Mouse (Mus musculus): ENCODE measurements at regions not wholly inside any gene's neighbourhood (a gene's known extent, or its start where the extent isn't known, plus 50 kb on each side); places are given as distances from the start of the nearest gene placed in this dataset.

DNA sequence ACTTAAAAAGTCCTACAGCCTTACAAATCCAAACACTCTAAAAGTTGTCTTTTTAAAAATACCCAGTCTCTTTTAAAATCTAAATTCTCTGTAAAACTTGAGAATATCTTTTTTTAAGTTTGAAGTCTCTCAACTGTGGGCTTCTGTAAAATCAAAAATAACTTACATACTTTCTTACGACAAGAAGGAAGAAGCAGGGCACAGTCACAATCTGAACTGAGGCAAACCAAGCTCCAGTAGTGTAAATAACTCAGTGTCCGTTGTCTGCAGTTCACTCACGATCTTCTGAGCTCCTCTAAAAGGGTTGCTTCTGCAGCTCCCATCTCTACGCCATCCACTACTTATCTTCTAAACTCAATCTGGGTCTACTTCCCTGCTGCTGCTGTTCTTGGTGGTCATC, 512.5 kb downstream of the Pdcd6ip start:
- Histone ChIP-seq H3K4me3 (replicated peaks; ENCODE audit: low read depth, low read length) (no peak overlapping the region), H3K9me3 (ENCODE audit: control insufficient read depth, low read length) (no peaks in the 10 kb centered on the region), H3K4me1 (ENCODE audit: control insufficient read depth, insufficient read depth, low read length) (no peaks in the 10 kb centered on the region), H3K9ac (replicated peaks; ENCODE audit: low read length) (no peak overlapping the region), H3K27ac (replicated peaks; ENCODE audit: low read depth, low read length) (no peak overlapping the region), H3K27me3 (ENCODE audit: control insufficient read depth, insufficient read depth, low read length) (no peaks in the 10 kb centered on the region), H3K4me2 (ENCODE audit: low read length) (no peak overlapping the region), H3K36me3 (ENCODE audit: control insufficient read depth, insufficient read depth, low read length) (no peaks in the 10 kb centered on the region)
- 93% methylated on average over 4 of the region's 4 CpGs for WGBS
- no peak for DNase-seq
- no peak for ATAC-seq (ENCODE audit: low FRiP score, low TSS enrichment)

DNA sequence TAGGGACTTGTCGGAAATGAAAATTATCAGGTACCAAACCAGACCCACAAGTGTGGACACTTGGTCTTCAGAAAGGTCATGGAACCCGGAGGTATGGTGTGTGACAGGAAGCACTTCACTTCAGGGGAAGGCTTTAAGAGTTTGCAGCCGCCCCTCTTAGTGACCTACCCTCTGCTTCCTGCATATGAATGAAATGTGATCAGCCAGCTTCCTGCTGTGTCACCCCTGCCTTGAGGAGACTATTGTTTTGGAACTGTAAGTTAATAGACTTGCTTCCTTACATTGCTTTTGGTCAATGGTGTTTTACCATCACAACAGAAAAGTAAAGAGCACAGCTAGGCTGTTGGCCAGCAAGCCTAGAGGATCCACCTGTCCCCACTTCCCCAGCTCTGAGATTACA, 515.3 kb downstream of the Pdcd6ip start:
- no peak overlapping the region for H3K4me3 ChIP-seq (replicated peaks; ENCODE audit: low read depth, low read length)
- no peaks in the 10 kb centered on the region for H3K9me3 ChIP-seq (ENCODE audit: control insufficient read depth, low read length)
- no peaks in the 10 kb centered on the region for H3K36me3 ChIP-seq (ENCODE audit: control insufficient read depth, insufficient read depth, low read length)
- H3K27me3 ChIP-seq (ENCODE audit: control insufficient read depth, insufficient read depth, low read length): no peaks in the 10 kb centered on the region
- no peaks in the 10 kb centered on the region for H3K4me1 ChIP-seq (ENCODE audit: control insufficient read depth, insufficient read depth, low read length)
- 67% methylated on average over 3 of the region's 3 CpGs for WGBS
- ATAC-seq (ENCODE audit: low FRiP score, low TSS enrichment) (no peak), DNase-seq (no peak)
- no peak overlapping the region for H3K27ac ChIP-seq (replicated peaks; ENCODE audit: low read depth, low read length)
- H3K9ac ChIP-seq (replicated peaks; ENCODE audit: low read length): no peak overlapping the region
- no peak overlapping the region for H3K4me2 ChIP-seq (ENCODE audit: low read length)

DNA sequence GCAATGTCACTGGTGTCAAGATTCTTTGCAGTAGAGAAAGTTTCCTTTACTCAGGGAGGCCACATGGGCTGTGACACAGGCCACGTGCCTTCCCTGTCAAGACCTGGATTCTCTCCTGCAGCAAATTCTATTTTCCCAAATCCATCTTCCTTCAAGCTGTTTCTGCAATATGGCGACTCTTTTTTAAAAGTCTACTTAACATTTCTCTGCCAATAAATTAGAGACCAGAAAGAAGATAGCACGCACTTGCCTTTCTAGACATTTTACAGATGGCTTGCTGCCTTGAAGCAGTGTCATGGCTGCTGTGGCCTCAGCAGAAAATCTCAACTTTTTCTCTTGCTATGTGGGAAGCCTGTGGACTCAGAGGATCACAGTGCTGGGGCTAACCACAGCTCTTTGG, 516.9 kb downstream of the Pdcd6ip start:
- no peaks in the 10 kb centered on the region for H3K36me3 ChIP-seq (ENCODE audit: control insufficient read depth, insufficient read depth, low read length)
- ATAC-seq (ENCODE audit: low FRiP score, low TSS enrichment): no peak
- H3K27ac ChIP-seq (replicated peaks; ENCODE audit: low read depth, low read length): no peak overlapping the region
- no peak overlapping the region for H3K4me3 ChIP-seq (replicated peaks; ENCODE audit: low read depth, low read length)
- H3K4me2 ChIP-seq (ENCODE audit: low read length): no peak overlapping the region
- WGBS: 94% methylated on average over 3 of the region's 3 CpGs
- H3K27me3 ChIP-seq (ENCODE audit: control insufficient read depth, insufficient read depth, low read length): no peaks in the 10 kb centered on the region
- no peaks in the 10 kb centered on the region for H3K9me3 ChIP-seq (ENCODE audit: control insufficient read depth, low read length)
- no peak for DNase-seq
- H3K9ac ChIP-seq (replicated peaks; ENCODE audit: low read length): no peak overlapping the region
- H3K4me1 ChIP-seq (ENCODE audit: control insufficient read depth, insufficient read depth, low read length): no peaks in the 10 kb centered on the region

DNA sequence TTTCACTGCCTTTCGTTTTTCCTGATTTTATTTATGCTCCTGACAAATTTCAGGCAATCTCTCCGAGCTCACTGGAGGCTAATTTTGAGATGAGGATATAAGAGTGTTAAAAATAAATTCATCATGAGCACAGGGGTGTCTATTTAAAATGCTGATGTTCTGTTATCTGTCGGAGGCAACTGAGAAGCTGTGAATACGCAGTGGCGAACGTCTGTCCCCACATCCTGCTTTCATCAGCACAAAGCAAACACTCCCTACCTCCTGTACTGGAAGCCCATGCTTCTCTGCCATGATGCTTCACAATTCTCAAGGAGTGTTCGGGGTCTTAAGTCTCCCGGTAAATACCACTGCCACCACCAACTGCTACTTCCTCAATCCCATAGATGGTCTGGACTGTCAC, 526.9 kb downstream of the Pdcd6ip start:
- H3K9ac ChIP-seq (replicated peaks; ENCODE audit: low read length): no peak overlapping the region
- no peaks in the 10 kb centered on the region for H3K9me3 ChIP-seq (ENCODE audit: control insufficient read depth, low read length)
- 83% methylated on average over 8 of the region's 8 CpGs for WGBS
- H3K4me2 ChIP-seq (ENCODE audit: low read length): no peak overlapping the region
- H3K27me3 ChIP-seq (ENCODE audit: control insufficient read depth, insufficient read depth, low read length): no peaks in the 10 kb centered on the region
- DNase-seq: no peak
- H3K27ac ChIP-seq (replicated peaks; ENCODE audit: low read depth, low read length): no peak overlapping the region
- no peaks in the 10 kb centered on the region for H3K4me1 ChIP-seq (ENCODE audit: control insufficient read depth, insufficient read depth, low read length)
- no peak for ATAC-seq (ENCODE audit: low FRiP score, low TSS enrichment)
- H3K4me3 ChIP-seq (replicated peaks; ENCODE audit: low read depth, low read length): no peak overlapping the region
- H3K36me3 ChIP-seq (ENCODE audit: control insufficient read depth, insufficient read depth, low read length): no peaks in the 10 kb centered on the region

DNA sequence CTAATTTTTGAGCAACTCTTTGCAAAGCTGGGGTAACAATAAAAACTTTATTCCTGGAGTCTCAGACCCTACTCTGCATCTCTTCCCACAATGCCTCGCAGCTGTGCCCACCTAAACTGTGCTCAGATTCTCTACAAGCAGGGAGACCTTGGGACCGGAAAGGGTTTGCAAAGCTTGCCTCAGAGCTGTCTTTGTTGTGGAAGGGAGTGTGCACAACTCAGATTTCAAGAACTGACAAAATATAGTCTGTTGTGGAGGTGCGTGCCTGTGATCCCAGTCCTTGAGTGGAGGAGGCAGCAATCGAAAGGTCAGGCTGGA, 530.2 kb downstream of the Pdcd6ip start:
- Histone ChIP-seq H3K27me3 (ENCODE audit: control insufficient read depth, insufficient read depth, low read length) (no peaks in the 10 kb centered on the region), H3K4me3 (replicated peaks; ENCODE audit: low read depth, low read length) (no peak overlapping the region), H3K4me1 (ENCODE audit: control insufficient read depth, insufficient read depth, low read length) (no peaks in the 10 kb centered on the region), H3K4me2 (ENCODE audit: low read length) (no peak overlapping the region), H3K27ac (replicated peaks; ENCODE audit: low read depth, low read length) (no peak overlapping the region), H3K9ac (replicated peaks; ENCODE audit: low read length) (no peak overlapping the region), H3K9me3 (ENCODE audit: control insufficient read depth, low read length) (no peaks in the 10 kb centered on the region), H3K36me3 (ENCODE audit: control insufficient read depth, insufficient read depth, low read length) (no peaks in the 10 kb centered on the region)
- ATAC-seq (ENCODE audit: low FRiP score, low TSS enrichment) (no peak), DNase-seq (no peak)
- 91% methylated on average over 4 of the region's 4 CpGs for WGBS

DNA sequence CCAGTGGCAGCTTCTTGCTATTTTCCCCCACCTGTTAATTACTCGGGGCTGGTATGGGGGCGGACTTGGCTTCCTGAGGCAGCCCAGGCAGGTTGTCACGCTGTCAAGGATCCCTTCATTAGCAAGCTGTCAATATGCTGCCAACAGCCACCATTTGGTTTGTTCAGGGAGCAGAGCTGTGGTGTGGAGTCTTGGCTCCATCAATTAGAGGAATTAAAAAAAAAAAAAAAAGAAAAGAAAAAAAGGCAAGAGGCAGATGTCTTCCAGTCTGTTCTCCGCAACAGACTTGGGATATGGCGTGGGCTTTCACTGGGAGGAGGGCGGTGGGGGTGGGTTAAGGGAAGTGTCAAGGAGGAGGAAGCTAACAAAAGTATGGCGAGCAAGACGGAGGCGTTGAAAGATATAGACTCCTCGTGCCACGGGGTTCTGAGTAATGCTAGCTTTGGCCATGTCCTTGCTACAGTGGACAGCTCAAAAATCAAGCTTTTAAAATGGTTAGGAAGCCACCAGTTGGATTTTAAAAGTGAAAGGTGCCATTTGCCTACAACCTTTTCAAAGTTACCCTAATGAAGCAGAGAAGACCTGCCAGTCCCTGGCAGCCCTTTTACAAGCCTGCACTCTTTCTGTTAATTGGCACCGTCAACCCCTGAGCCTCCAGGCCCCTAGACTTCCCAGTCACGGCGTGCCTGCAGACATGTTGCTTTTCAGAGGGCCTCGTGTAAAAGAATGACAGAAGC, 530.7 kb downstream of the Pdcd6ip start:
- H3K4me3 ChIP-seq (replicated peaks; ENCODE audit: low read depth, low read length): no peak overlapping the region
- ATAC-seq (ENCODE audit: low FRiP score, low TSS enrichment) (no peak), DNase-seq (peak; percentile 28)
- H3K27ac ChIP-seq (replicated peaks; ENCODE audit: low read depth, low read length): no peak overlapping the region
- H3K36me3 ChIP-seq (ENCODE audit: control insufficient read depth, insufficient read depth, low read length): no peaks in the 10 kb centered on the region
- no peaks in the 10 kb centered on the region for H3K27me3 ChIP-seq (ENCODE audit: control insufficient read depth, insufficient read depth, low read length)
- no peaks in the 10 kb centered on the region for H3K4me1 ChIP-seq (ENCODE audit: control insufficient read depth, insufficient read depth, low read length)
- no peak overlapping the region for H3K4me2 ChIP-seq (ENCODE audit: low read length)
- H3K9me3 ChIP-seq (ENCODE audit: control insufficient read depth, low read length): no peaks in the 10 kb centered on the region
- no peak overlapping the region for H3K9ac ChIP-seq (replicated peaks; ENCODE audit: low read length)
- 68% methylated on average over 15 of the region's 15 CpGs for WGBS

DNA sequence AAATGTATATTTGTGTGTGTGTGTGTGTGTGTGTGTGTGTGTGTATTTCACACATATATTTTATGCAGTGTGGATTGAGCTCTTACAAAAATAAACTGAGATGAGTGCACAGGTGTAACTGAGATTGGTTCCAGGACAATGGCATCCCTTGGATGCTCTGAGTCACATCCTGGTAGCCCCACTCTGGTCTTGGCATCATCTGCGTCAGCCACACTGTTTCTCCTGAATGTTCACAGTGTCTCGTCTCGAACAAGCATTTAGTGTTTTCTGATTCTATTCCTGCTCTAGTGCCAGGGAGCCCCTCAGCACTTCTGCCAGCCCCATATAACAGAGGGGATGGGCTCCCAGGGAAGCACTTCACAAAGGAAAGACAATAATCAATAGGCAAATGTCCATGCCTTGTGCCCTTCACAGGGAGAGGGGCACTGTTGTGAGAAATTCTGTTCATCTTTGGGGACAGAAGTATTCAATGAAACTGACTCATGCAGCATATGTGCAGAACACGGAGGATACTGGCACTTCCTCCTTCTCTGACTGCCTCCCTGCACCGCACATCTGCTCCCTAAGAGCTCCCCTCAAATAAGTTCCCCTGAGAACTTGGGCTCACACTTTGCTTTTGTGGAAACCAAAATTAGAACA, 536.2 kb downstream of the Pdcd6ip start:
- no peak overlapping the region for H3K4me2 ChIP-seq (ENCODE audit: low read length)
- H3K4me1 ChIP-seq (ENCODE audit: control insufficient read depth, insufficient read depth, low read length): no peaks in the 10 kb centered on the region
- DNase-seq (no peak), ATAC-seq (ENCODE audit: low FRiP score, low TSS enrichment) (no peak)
- H3K9ac ChIP-seq (replicated peaks; ENCODE audit: low read length): no peak overlapping the region
- no peaks in the 10 kb centered on the region for H3K27me3 ChIP-seq (ENCODE audit: control insufficient read depth, insufficient read depth, low read length)
- H3K36me3 ChIP-seq (ENCODE audit: control insufficient read depth, insufficient read depth, low read length): no peaks in the 10 kb centered on the region
- whole genome bisulfite sequencing: 86% methylated on average over 5 of the region's 5 CpGs
- no peak overlapping the region for H3K4me3 ChIP-seq (replicated peaks; ENCODE audit: low read depth, low read length)
- no peaks in the 10 kb centered on the region for H3K9me3 ChIP-seq (ENCODE audit: control insufficient read depth, low read length)
- no peak overlapping the region for H3K27ac ChIP-seq (replicated peaks; ENCODE audit: low read depth, low read length)

DNA sequence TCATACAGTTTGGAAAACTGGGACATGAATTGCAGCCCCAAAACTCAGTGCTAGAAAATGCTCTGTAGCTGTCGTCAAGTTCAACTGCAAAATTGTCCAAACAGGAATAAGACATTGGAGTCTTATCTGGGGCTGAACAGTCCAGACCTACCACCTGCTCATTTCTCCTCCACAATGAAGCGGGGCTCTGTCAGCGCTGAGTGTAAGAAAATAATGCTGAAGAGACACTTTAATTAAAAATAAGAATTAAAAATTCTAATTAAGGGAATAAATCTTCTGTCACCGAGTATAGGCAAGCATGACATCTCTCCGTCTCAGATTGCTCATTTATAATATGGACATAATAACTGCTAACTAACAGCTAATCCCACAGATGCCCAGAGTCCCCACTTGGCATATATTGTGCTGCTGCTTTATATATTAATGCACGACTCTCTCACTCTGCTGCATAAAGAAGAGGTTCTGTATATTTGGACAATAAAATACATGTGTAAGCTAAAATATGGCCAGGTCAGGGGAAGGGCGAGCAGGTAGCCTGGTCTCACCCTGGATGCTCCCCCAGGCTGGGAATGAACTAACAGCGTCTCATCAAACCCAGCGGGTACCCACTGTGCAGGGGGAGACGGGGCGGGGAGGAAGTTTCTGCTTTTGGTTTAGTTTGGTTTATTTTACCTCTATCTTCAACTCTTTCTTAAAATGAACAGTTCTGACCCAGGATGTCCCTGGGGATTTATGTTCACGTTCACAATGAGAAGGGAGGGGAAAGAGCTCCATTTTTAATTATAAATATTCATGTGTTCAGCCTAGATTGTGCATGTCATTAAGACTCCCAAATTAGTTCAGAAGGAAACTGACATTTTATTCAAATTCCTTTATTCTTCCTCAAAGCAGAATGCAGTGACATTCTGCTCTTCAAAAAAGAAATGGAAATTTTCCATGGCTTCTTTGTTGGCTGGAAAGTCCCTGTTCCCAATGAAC, 544.9 kb downstream of the Pdcd6ip start:
- Histone ChIP-seq H3K4me3 (replicated peaks; ENCODE audit: low read depth, low read length) (no peak overlapping the region), H3K4me2 (ENCODE audit: low read length) (no peak overlapping the region), H3K4me1 (ENCODE audit: control insufficient read depth, insufficient read depth, low read length) (no peaks in the 10 kb centered on the region), H3K9me3 (ENCODE audit: control insufficient read depth, low read length) (no peaks in the 10 kb centered on the region), H3K27me3 (ENCODE audit: control insufficient read depth, insufficient read depth, low read length) (no peaks in the 10 kb centered on the region), H3K36me3 (ENCODE audit: control insufficient read depth, insufficient read depth, low read length) (no peaks in the 10 kb centered on the region), H3K27ac (replicated peaks; ENCODE audit: low read depth, low read length) (0 out of 2 replicates have a peak overlapping the region, but pooled peaks have one; percentile 20), H3K9ac (replicated peaks; ENCODE audit: low read length) (no peak overlapping the region)
- DNase-seq (peak; percentile 45), ATAC-seq (ENCODE audit: low FRiP score, low TSS enrichment) (0 out of 2 replicates have a peak, but pooled peaks have one; percentile 27)
- WGBS: 61% methylated on average over 12 of the region's 12 CpGs

All from midbrain, embryonic 14.5 days (tissue).